Mouse (Mus musculus): ENCODE results near the gene Chst5.
"Not testable (repeated sequence)": the region's sequence is repeated elsewhere in the genome, so short reads cannot be mapped to it uniquely, and the experiment has no call there.

The Chst5 gene

GRCm38 (mm10) chr8:111909621-111910450 lies at the start of gene Chst5:
Chst5 (minus strand) TSS chr8:111910447.
- peak; percentile 37 to 57 for DNase-seq

DNA sequence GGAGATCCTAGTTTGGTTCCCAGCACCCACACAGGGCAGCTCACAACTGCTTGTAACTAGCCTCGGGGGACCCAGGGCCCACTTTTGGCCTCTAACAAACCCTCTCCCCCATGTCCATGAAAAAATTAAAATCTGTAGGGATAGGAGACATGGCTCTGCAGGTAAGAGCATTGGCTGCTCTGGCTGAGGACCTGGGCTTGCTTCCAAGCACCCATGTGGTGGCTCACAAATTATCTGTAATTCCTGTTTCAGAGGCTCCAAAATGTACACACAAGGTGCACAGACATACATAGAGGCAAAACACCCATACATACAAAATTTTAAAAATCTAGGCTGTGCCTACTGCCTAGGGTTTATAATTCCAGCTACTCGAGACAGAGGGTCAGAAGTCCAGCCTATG lies 47.0 kb upstream of the Chst5 start:
- peak in 1 of 2 experiments; percentile 48 for DNase-seq

GRCm38 (mm10) chr8:111955879-111956278 lies 45.6 kb upstream of the Chst5 start:
- no peak for DNase-seq

DNA sequence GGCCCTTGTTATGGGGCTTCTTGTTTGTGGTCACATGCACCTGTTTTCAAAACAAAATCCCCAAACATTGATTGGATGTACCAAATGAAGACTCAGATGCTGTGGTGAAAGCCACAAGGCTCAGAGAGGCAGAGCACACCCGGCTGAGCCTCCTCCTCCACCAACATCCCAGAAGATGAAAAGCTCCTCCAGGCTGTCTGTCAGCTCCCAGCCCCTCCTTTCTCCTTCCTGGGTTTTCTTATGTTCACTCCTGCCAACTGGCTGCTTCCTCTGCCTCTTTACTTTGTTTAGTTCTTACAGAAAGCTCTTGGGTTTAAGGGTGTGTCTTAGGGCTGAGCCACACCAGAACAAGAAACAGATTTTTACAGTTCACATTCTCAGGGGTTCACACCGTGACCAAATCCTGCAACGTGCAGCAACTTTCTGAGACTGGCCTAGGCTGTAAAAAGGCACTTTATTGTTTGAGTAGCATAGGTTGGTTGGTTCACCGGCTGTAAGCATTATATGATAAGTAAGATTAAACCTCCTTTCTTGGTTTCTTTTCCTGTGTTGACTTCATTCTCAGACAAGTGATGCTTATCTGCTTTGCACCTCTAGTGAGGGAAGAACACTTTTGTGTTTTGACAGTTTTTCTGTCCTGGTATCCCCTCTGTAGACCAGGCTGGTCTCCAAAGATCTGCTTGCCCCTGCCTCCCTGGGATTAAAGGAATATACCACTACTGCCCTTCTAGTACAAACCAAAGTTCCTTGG lies 44.8 kb upstream of the Chst5 start:
- no peak for DNase-seq

DNA sequence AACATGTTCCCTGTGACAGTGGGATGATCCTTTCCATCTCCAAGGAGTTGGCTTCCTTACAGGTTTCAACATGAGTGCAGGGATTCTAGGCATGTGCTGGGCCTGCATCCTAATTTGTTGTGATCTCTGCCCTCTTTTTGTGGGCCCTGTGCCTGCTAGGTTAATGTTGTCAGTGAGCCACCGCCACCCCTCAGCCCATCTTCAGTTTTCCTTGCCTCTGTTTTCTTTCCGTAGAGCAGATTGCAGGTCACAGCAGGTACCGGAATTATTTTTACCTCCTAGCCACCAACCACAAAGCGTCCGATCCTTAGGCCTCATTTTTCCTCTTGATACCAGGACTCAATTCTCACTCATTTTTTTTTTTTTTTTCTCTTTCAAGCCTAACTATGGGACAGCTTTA lies 41.7 kb upstream of the Chst5 start:
- peak; percentile 54 to 68 for DNase-seq

DNA sequence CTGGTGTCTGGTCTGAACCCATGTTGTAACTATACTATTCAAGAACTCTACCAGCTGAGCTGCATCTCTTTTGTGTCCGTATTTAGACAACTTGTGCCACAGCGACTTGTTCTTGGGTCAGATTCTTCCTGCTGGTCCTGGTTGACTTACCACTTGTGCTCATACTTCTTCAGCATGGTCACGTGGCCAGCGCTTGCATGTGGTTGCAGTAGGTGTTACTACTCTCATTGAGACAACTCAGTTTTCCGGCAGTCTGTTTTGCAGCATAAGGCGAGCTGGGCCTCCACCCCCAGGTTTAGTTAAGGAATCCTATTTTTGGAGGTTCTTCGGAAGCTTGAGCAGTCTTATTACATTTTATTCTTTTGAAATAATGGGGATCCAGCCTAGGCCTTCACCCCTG lies 41.1 kb upstream of the Chst5 start:
- no peak for DNase-seq

DNA sequence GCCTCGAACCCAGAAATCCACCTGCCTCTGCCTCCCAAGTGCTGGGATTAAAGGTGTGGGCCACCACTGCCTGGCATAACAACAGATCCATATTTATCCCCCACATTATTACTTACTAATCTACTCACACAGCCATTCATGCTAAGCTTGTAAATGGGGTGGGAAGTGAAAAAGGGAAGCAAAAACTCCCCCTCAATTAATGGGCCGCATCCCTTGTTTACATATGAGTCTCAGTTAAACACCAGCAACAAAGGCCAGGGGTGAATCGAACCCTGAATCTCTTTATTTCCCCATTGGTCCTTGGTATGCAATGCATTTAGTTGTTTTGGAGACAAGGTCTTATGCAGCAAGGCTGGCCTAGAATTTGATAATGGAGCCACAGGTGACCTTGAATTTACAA lies 40.6 kb upstream of the Chst5 start:
- no peak for DNase-seq

- DNase-seq, result peak in 1 of 2 experiments; percentile 52
These were observed 37.7 kb upstream of the Chst5 start for GRCm38 (mm10) chr8:111947954-111948353.

DNA sequence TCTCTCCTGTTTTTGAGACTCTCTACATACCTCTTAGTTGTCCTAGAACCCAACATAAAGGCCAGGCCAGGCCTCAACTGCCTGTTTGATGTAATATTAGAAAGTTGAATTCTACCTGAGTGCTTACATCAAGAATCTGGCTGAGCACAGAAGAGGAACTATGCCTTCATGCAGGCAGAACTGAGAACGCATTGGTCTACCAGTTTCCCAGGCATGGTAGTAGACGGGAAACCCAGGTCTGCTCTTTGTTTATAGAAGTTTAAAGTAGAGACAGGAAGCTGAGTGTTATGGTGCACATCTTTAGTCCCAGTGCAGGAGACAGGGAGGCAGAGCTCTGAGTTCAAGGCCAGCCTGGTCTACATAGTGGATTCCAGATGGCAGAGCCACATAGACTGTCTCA lies 36.9 kb upstream of the Chst5 start:
- no peak for DNase-seq

DNA sequence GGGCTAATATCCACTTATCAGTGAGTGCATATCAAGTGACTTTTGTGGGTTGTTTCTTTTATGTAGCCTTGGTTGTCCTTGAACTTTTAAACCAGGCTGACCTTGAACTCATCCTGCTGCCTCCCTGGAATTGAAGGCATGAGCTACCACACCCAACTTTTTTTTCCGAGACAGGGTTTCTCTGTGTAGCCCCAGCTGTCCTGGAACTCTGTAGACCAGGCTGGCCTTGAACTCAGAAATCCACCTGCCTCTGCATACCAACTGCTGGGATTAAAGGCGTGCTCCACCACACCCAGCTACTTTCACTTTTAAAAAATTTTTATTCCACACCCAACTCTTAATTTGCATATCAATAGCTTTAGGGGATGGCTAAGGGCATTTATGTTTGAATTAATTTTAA lies 33.3 kb upstream of the Chst5 start:
- DNase-seq, result no peak

- DNase-seq, result peak in 1 of 2 experiments; percentile 49
These were observed 30.8 kb upstream of the Chst5 start for GRCm38 (mm10) chr8:111941101-111941454.

DNA sequence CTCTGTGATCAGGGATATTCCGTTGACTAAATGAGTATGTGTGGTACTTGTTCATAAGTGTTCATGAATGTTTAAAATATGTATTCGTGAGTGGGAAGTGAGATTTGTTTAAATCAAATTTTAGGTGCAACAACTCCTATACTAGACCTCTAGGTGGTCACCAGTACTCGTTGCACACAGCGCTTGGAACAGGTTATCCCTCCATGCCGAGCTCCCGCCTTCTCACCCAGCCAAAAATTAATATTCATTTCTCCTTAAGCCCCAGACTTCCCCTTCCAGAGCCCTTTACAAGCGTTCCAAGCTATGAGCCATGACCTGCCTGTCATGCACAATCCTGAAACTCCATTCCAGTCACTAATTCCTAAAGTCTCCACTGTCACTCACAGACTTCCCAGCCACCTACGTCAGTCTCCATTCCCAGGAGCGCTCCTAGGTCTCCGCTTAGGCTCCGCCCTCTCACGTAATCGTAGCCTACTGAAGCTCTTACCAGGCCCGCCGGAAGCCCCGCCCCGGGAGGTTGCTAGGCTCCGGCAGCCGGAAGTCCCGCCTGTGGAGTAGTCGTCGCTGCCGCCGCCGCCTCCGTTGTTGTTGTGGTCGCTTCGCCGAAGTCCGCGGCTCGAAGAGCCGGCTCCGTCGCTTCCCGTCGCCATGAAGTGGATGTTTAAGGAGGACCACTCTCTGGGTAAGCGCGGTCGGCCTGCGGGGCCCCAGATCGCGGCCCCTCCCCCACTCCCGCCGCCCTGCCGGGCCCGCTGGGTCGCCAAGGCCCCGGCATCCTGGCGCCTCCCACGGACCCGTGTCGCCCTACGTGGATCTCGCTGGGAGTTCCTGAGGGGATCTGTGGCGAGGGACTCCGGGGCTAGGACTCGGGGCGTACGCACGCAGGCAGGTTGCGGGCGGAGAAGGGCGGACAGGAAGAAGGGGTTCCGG lies 30.2 kb upstream of the Chst5 start, which contains the start of gene Gabarapl2:
Gene Gabarapl2 (plus strand): TSS at position 533 of the 930 bp plus-strand sequence.
- DNase-seq, result peak; percentile 98 to 99

GRCm38 (mm10) chr8:111939516-111940142 lies 29.4 kb upstream of the Chst5 start:
- peak; percentile 62 to 72 for DNase-seq

GRCm38 (mm10) chr8:111938076-111938985 lies 28.1 kb upstream of the Chst5 start:
- DNase-seq, result not testable (repeated sequence)

DNA sequence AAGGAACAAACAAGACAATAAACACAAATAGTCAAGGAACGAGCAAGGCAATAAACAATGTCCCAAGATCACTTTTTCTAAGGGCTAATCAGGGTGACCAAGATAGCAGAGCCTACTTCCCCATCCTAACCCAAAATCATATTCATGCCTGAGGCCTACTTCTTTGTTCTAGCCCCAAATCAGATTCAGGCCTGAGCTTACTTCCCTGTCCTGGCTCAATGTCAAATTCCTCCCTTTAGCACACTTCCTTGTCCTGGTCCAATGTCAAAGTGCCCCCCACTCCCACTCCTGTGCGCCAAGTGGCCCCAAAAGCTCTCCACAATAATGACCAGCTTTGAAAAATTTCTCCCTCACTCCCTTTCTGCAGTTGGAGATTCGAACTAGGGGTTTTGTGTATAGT lies 26.9 kb upstream of the Chst5 start:
- no peak for DNase-seq

DNA sequence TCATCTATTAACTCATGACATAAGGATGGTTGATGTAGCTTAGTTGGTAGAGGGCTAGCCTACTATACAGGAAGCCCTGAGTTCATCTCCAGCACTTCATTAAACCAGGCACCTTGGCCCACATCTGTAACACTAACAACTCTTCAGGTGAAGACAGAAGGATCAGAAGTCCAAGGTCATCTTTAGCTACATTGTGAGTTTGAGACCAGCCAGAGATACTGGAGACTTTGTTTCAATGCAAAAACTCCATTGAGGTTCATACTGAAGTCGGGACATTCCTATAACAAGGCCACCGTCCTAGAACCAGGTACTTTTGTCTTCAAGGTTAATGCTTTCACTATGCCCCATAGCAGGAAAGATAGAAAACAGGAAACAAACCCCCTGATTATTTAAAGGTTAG lies 24.0 kb upstream of the Chst5 start:
- no peak for DNase-seq

DNA sequence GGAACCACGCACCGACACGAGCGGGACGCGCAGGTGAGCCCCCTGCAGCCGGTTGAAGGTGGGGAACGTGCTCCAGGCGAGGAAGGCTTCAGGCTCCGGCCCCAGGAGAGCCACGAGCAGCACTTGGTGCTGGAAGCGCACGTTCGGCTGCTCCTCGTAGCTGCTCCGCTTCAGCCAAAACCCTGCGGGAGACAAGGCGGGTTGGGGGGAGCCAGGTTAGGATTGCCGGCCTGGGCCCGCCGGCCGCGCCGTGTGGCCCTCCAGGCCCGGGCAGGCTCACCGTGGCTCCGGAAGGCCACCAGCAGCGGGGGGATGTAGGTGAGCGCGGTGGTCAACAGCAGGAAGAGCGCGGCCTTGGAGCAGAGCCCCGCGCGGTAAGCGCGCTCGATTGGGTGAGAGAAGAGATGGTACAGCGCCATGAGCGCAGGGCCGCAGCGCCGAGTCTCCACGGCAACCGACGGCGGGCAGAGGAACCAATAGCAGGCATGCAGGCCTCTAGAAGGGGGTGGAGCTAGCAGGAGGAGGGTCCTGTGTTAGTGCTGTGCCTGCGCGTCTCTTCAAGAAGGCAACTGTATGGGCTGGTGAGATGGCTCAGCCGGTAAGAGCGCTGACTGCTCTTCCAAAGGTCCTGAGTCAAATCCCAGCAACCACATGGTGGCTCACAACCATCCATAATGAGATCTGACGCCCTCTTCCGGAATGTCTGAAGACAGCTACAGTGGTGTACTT lies 23.3 kb upstream of the Chst5 start, which contains the start of gene Tmem231:
Gene Tmem231 (minus strand): TSS at position 534 of the 729 bp plus-strand sequence.
- peak; percentile 93 to 94 for DNase-seq

- peak; percentile 50 to 64 for DNase-seq
These were observed 22.5 kb upstream of the Chst5 start for GRCm38 (mm10) chr8:111932580-111933336.

DNA sequence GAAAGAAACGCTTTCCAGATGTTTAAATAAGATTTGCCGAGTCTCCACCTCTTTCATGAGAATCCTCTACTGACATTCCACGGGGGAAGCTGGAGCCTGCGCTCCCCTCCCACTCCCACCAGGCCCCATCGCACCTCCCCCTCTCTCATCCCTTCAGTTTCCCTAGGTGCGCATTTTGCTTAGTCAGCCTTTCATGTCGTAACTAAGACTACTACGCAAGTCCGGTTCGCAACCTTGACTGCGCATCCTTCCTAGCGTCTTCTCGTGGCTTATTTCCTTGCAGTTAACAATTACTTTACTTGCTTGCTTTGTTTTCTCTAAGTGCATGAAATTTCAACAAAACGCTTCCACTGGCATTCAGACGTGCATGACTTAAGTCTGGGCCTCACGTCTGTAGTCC lies 21.5 kb upstream of the Chst5 start:
- no peak for DNase-seq
